Mouse (Mus musculus) spleen, postnatal 0 days (tissue): ENCODE results near the gene Yipf1. TPM values are rescaled to one million over a fixed set of nuclear protein-coding genes. Genes with fewer than 3 reads are reported as not detected.

ENCODE experiments used
- polyA plus RNA-seq: library from polyadenylated mRNA; unstranded; fragments of >200 nt; fragmentation: Nextera tagmentation; extraction: Ambion mirVana; gene quantifications from 2 replicates; pipeline ENCODE4 v1.2.1, GENCODE M21; 2015

Yipf1 gene
- 39.6 and 42.4 TPM in 2 replicates for polyA plus RNA-seq

DNA sequence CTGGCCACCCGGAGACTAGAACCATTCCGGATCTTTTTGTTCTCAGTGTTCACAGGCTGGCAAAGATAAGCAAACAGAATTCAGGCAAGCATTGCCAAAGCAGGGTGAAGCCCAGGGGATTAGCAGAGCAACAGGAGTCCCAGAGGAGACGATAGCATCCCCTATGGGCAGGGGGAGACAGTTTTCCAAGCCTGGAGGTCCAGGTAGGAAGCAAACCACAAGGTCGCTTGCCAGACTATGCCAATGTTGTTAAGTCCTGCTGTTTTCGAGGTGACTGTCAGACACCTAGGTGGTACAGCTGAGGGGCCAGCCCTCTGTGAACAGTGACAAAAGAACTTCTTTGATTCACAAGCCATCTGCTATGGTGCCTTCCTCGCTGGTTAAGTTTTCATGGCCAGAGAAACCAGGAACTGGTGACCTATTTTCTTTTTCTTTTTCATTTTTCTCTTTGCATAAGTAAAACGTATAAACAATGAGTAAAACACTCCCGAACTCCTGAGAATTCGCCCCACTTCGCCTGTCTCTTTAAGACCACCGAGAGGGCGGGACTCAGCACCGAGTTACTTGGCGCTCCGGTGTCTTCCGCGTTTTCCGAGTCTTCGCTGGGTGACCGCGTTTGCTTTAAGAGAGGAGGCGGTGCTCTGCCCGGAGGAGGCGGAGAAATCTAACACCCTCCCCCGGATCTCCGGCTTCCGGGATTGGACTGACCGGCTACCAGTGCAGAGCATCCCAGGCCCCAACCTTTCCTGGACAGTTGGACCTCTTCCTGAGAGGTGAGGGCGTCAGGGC is at the start of gene Yipf1:
TSS of gene Yipf1 (plus strand) at position 674 of the 789 bp plus-strand sequence.

DNA sequence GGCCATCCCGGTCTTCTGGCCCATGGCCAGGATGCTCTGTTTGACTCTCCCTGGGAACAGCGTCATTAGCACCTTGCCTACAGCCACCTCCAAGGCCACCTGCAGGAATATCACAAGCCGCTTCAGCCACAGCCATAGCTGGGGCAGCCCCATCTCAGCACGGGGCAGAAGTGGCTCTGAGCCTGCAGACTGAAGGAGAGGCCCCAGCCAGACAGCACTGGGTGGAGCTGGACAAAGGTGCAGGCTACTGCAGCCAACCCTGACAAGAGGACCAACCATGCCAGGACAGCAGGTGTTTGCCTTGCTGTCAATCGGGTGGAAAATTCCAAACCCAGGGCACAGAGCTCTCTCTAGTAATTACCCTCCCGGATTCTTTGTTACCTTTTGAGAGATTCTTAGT is 7.2 kb upstream of the Yipf1 start, which contains the start of gene Dio1:
TSS of gene Dio1 (minus strand) at position 204 of the 400 bp plus-strand sequence.

DNA sequence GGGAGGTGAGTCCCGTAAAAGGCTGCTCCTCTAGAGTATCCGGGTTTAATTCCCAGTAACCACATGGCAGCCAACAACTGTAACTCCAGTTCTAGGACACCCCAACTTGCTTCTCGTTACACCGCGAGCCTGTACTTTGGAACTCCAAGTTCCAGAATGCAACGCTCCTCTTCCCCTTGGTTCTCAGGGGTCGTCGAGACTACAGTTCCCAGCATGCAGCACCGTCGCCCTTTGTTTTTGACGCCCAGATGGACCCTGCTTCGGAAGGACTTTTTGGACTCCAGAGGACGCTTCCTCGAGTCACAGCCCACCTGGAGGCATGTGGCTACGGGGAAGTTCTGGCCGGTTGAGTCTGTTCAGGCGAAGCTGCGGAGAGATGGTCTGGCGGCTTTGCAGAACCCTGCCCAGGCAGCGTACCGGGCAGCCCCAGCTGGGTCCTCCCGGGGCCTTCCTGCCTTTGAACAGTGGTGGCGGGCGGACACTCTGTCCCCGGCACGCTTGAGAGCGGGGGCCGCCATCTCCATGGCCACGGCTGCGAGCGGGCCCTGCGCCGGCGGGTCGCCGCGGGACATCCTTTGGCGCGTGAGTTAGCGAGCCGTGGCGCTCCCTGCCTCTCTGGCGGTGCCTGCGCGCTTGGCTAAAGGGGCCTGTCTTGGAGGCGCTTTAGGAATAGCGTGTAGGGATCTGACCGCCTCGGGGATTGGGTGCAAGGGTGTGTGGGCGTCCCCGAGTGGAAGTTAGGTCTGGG is 53.6 kb downstream of the Yipf1 start, which contains the start of gene Ndc1:
TSS of gene Ndc1 (plus strand) at position 218 of the 748 bp plus-strand sequence.

Other genes starting within 250 kb of the Yipf1 start
- 46.6 and 50.0 TPM in 2 replicates for gene Mrpl37, start 247.5 kb upstream of the Yipf1 start, polyA plus RNA-seq
- gene Cyb5rl, start 247.4 kb upstream of the Yipf1 start, polyA plus RNA-seq: 1.6 and 2.6 TPM in 2 replicates
- gene Cdcp2, start 217.5 kb upstream of the Yipf1 start, polyA plus RNA-seq: not detected in 2 replicates
- 206 and 236 TPM in 2 replicates for gene Tmem59, start 136.0 kb upstream of the Yipf1 start, polyA plus RNA-seq
- 25.7 and 28.1 TPM in 2 replicates for gene Tceanc2, start 135.2 kb upstream of the Yipf1 start, polyA plus RNA-seq
- not detected in 2 replicates for gene Ldlrad1, start 105.2 kb upstream of the Yipf1 start, polyA plus RNA-seq
- gene Lrrc42, start 60.8 kb upstream of the Yipf1 start, polyA plus RNA-seq: 18.6 and 19.7 TPM in 2 replicates
- gene Hspb11, start 60.8 kb upstream of the Yipf1 start, polyA plus RNA-seq: 14.6 and 16.7 TPM in 2 replicates
- not detected in 2 replicates for gene Dio1, start 7.2 kb upstream of the Yipf1 start, polyA plus RNA-seq
- 14.4 and 15.8 TPM in 2 replicates for gene Ndc1, start 53.4 kb downstream of the Yipf1 start, polyA plus RNA-seq
- 0.16 and 0.35 TPM in 2 replicates for gene Glis1, start 120.2 kb downstream of the Yipf1 start, polyA plus RNA-seq